Mouse (Mus musculus): Measurements from ENCODE around the gene Ssh1. TPM values are rescaled to one million over a fixed set of nuclear protein-coding genes. Genes with fewer than 3 reads are reported as not detected.

The Ssh1 gene
- polyA plus RNA-seq, 1 experiment from 2014 or later = 18.8 TPM

DNA sequence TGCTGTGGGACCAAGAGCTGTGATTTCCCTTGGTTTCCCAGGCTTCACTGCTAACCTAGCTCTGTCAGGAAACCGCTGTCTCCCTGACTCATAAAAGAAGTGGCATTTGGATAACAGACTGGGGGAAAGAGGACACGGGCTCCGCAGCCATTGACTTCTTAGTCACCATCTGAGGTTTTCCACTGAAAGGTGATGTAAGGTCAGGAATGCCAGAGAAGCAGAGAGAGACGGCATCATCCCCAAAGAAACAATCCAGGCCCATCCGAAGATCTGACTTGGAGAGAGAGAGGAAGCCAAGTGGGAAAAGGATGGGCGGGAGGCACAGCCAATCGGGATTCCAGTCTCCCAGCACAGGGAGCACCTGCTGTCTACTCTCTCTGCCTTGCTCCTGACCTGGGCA is 2.6 kb downstream of the Ssh1 start:
- ATAC-seq (ENCODE audit: insufficient number of reproducible peaks, insufficient read depth, low FRiP score, low TSS enrichment, low read depth) = no peak
- WGBS = 73% methylated on average over 7 of the region's 7 CpGs
- no peak overlapping the region for H3K27ac ChIP-seq
- no peaks in the 10 kb centered on the region for H3K9me3 ChIP-seq
- no peak overlapping the region for H3K4me2 ChIP-seq
- H3K27me3 ChIP-seq = no peaks in the 10 kb centered on the region
- H3K9ac ChIP-seq = no peak overlapping the region
- H3K36me3 ChIP-seq = peaks cover 25% of the 10 kb centered on the region
- H3K4me3 ChIP-seq = no peak overlapping the region
- H3K4me1 ChIP-seq = peaks cover 30% of the 10 kb centered on the region

DNA sequence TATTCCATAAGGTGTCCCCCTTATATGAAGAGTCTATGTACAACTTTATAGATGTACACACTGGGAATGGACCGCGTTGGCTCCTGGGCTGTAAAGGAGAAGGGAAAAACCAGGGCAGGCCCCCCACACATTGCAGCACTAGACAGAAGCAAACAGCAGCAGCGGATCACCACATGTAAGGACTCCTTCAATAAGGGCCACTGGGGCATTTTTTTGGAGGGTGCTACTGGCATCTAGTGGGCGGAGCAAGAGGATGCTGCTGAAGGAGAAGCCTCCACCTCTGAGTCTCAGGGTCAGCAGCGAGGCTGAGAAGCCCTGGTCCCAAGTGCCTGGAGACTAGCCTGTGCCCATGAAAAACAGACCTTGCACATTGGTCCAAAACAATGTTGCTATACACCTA is 3.1 kb downstream of the Ssh1 start:
- Histone ChIP-seq H3K36me3 (peaks cover 25% of the 10 kb centered on the region), H3K9ac (no peak overlapping the region), H3K27me3 (no peaks in the 10 kb centered on the region), H3K4me2 (no peak overlapping the region), H3K4me3 (no peak overlapping the region), H3K9me3 (no peaks in the 10 kb centered on the region), H3K27ac (no peak overlapping the region), H3K4me1 (peaks cover 36% of the 10 kb centered on the region)
- no peak for ATAC-seq (ENCODE audit: insufficient number of reproducible peaks, insufficient read depth, low FRiP score, low TSS enrichment, low read depth)
- 81% methylated on average over 5 of the region's 5 CpGs for WGBS

DNA sequence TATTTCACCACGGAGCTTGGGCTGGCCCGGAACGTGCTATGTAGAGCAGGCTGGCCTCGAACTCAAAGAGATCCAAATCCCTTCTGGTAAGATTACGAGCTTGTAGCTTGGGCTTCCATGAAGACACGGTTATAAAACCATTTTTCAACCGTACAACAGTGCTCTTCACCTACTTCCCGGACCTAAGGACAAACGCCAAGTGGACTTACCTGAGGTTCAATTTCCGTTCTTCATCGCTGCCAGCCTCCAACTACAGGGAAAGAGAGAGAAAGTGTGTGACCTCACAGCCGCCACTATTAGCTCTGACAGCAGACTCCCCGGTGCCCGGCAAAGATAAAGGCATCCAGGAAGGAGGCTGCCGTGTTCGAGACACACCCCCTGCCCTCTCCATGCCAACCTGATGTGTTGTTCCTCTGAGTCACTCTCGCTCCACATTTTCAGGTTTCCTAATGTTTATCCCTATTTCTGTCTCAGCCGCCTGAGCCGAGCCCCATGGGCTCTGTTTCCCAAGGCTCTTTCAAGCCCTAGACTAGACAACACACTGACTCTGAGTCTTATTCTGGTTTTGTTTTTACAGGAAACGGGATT is 4.2 kb downstream of the Ssh1 start:
- Histone ChIP-seq H3K9ac (0 out of 2 replicates have a peak overlapping the region, but pooled peaks have one; percentile 32), H3K9me3 (no peaks in the 10 kb centered on the region), H3K4me2 (no peak overlapping the region), H3K4me1 (peaks cover 36% of the 10 kb centered on the region), H3K4me3 (no peak overlapping the region), H3K36me3 (peaks cover 26% of the 10 kb centered on the region), H3K27ac (no peak overlapping the region), H3K27me3 (no peaks in the 10 kb centered on the region)
- WGBS = 85% methylated on average over 20 of the region's 20 CpGs
- ATAC-seq (ENCODE audit: insufficient number of reproducible peaks, insufficient read depth, low FRiP score, low TSS enrichment, low read depth) = no peak

DNA sequence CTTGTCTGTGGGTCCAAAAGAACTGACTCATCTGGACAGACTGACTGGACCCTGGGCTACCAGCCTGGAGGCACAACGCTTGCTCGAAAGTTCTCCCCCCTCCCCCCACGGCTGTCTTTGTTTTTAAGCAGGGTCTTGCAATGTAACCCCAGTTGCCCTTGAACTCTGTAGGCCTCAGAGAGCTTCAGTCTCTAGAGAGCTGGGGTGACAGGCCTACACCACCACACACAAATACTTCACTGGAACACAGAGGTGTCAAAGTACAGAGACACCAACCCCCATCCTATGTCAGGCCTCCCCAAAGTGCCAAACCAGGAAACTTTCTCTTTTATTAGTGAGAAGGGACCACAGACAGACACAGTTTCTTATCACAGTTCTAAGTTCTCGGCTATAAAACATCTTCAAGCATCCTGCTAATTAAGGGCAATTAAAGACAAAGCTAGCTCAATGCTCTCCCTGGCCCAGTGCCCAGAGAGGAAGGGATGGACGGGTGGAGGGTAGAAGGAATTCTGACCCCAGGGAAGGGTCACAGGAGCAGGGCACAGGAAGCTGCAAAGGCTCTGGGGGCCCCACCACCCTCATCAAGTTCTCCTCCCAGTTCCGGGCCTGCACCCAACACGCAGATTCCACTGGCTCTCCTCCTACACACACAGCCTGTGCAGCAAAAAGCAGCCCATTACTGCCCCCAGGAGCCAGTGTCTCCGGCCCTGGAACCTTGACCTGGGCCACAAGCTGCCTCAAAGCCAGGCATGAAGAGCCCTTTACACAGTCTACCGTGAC is 7.3 kb downstream of the Ssh1 start:
- Histone ChIP-seq H3K36me3 (peaks cover 38% of the 10 kb centered on the region), H3K9me3 (no peaks in the 10 kb centered on the region), H3K27me3 (no peaks in the 10 kb centered on the region), H3K4me2 (no peak overlapping the region), H3K27ac (peak overlapping the region; percentile 22; the same call in 1 of the 2 replicates), H3K4me3 (no peak overlapping the region), H3K9ac (no peak overlapping the region; the same call in 1 of the 2 replicates), H3K4me1 (peaks cover 17% of the 10 kb centered on the region)
- no peak for ATAC-seq (ENCODE audit: insufficient number of reproducible peaks, insufficient read depth, low FRiP score, low TSS enrichment, low read depth)
- WGBS = 32% methylated on average over 9 of the region's 9 CpGs

DNA sequence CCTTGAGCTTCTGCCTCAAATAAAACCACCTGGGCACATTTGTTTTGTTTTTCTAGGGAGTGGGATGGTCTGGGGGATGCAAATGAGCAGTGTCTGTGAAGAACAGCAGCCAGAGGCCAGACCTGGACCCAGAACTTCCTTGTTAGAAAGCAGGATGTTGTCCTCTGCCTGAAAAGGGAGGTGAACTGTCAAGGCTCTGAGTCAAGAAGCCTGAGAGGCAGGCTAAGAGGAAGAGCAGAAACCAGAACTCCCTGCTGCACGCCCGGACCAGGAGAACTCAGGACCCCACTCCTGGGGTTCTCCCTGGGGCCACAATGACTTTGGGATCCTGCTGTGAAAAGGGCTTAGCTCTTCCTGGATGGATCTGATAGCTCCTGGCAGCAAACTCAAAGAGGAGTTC is 8.0 kb downstream of the Ssh1 start:
- 45% methylated on average over 2 of the region's 2 CpGs for WGBS
- peak overlapping the region; percentile 22; the same call in 1 of the 2 replicates for H3K27ac ChIP-seq
- no peak for ATAC-seq (ENCODE audit: insufficient number of reproducible peaks, insufficient read depth, low FRiP score, low TSS enrichment, low read depth)

DNA sequence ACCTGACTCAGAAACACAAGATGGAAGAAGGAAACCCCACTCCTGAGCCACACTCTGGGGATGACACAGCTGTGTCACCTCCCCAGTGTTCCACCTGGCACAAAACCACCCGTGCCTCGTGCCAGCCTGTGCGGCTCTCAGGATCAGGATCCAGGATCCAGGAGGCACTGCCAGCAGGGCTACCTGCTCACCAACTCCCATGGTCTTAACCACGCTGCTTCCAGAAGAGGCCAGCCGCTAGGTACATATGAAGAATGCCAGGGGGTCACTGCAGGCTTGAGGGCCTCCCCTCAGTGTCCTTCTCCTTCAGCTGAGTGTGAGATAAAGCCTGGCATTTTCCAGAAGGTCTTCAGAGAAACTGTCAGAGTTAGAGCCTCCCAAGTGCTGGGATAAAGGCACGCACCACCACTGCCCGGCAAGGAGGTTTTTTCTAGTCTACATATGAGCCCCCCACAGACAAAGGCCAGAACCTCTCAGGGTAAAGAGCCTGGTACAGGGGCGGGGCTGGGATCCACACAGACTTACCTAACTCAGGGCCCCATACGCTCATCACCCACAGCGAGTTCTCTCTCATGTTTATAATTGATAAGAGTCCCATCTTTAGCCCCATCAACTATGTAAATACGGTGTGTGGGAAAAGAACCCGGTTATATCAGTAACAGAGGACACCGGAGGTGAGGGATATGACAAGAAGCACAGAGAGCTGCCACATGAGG is 9.5 kb downstream of the Ssh1 start:
- H3K9ac ChIP-seq = no peak overlapping the region
- 89% methylated on average over 13 of the region's 13 CpGs for WGBS
- H3K9me3 ChIP-seq = no peaks in the 10 kb centered on the region
- H3K27me3 ChIP-seq = no peaks in the 10 kb centered on the region
- no peak overlapping the region for H3K27ac ChIP-seq
- peaks cover 20% of the 10 kb centered on the region for H3K4me1 ChIP-seq
- H3K4me3 ChIP-seq = no peak overlapping the region
- H3K4me2 ChIP-seq = no peak overlapping the region
- no peak for ATAC-seq (ENCODE audit: insufficient number of reproducible peaks, insufficient read depth, low FRiP score, low TSS enrichment, low read depth)
- peaks cover 37% of the 10 kb centered on the region for H3K36me3 ChIP-seq

More for the DNA sequence above, 8.0 kb downstream of the Ssh1 start:
- Histone ChIP-seq H3K27me3 (no peaks in the 10 kb centered on the region), H3K4me2 (no peak overlapping the region), H3K9me3 (no peaks in the 10 kb centered on the region), H3K9ac (no peak overlapping the region; the same call in 1 of the 2 replicates), H3K36me3 (peaks cover 38% of the 10 kb centered on the region), H3K4me3 (no peak overlapping the region), H3K4me1 (peaks cover 13% of the 10 kb centered on the region)

DNA sequence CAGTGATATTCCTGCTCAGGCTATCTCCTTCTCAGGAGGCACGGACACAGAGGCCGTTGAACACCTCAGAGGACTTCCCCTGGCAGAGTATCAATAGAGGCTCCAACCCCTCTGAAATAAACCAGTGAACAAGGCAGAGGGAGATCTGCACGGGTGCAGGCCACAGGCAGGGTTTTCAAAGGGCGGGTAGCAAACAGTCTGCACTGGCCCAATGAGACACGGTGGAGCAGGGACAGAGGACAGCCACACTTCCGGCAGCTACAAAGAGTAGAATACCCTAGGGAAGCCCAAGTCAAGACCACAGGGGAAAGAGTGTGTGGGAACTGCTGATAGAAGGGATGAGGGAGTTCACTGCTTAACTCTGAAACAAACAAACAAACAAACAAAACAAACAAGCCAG is 10.2 kb downstream of the Ssh1 start:
- H3K27me3 ChIP-seq = no peaks in the 10 kb centered on the region
- 69% methylated on average over 6 of the region's 6 CpGs for WGBS
- no peak overlapping the region for H3K4me3 ChIP-seq
- H3K9ac ChIP-seq = no peak overlapping the region
- peaks cover 20% of the 10 kb centered on the region for H3K4me1 ChIP-seq
- peaks cover 35% of the 10 kb centered on the region for H3K36me3 ChIP-seq
- no peak for ATAC-seq (ENCODE audit: insufficient number of reproducible peaks, insufficient read depth, low FRiP score, low TSS enrichment, low read depth)
- no peak overlapping the region for H3K27ac ChIP-seq
- no peak overlapping the region for H3K4me2 ChIP-seq
- H3K9me3 ChIP-seq = no peaks in the 10 kb centered on the region

DNA sequence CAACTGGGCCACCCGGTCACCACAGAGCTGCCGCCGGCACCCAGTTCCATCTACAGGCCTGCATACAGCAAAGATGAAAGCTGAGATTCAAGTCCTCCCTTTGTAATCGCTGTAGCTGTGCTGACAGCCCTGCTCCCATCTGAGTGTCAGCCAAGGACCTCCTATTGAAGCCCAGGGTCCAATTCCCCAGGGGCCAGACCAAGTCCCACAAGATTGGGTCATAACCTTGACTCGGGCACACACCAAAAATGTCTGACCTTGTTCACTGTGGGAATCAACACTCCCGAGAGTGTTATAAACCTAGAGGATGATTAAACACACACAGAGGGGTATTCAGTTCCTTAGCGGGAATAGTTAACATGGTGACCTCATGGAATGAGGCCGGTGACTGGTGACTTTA is 11.9 kb downstream of the Ssh1 start:
- Histone ChIP-seq H3K36me3 (peaks cover 43% of the 10 kb centered on the region), H3K27ac (no peak overlapping the region), H3K4me1 (peaks cover 24% of the 10 kb centered on the region), H3K9me3 (no peaks in the 10 kb centered on the region), H3K4me3 (no peak overlapping the region), H3K4me2 (no peak overlapping the region), H3K27me3 (no peaks in the 10 kb centered on the region), H3K9ac (no peak overlapping the region)
- no peak for ATAC-seq (ENCODE audit: insufficient number of reproducible peaks, insufficient read depth, low FRiP score, low TSS enrichment, low read depth)
- 75% methylated on average over 8 of the region's 8 CpGs for WGBS

DNA sequence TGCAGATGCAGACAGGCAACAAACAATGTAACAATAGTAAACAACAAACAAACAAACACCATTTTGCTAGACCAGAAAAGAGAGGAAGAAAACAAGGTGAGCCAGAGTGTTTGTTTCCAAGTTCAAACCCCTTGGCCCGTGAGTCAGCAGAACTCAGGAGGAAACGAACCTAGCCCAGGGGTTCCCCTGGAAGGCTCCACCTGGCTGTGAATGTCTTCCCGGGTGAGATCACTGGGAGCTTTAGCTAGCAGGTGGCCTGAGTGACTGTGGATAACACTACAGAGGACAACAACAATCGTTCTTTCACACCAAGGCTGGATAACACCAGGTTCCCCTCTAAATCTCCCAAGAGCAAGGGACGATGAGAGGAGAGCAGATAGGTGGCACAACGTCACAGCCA is 12.5 kb downstream of the Ssh1 start:
- no peak for ATAC-seq (ENCODE audit: insufficient number of reproducible peaks, insufficient read depth, low FRiP score, low TSS enrichment, low read depth)
- Histone ChIP-seq H3K4me2 (no peak overlapping the region), H3K4me3 (no peak overlapping the region), H3K27me3 (no peaks in the 10 kb centered on the region), H3K9ac (no peak overlapping the region), H3K4me1 (peaks cover 17% of the 10 kb centered on the region), H3K36me3 (peaks cover 41% of the 10 kb centered on the region), H3K9me3 (no peaks in the 10 kb centered on the region), H3K27ac (no peak overlapping the region)
- WGBS = 81% methylated on average over 6 of the region's 6 CpGs

DNA sequence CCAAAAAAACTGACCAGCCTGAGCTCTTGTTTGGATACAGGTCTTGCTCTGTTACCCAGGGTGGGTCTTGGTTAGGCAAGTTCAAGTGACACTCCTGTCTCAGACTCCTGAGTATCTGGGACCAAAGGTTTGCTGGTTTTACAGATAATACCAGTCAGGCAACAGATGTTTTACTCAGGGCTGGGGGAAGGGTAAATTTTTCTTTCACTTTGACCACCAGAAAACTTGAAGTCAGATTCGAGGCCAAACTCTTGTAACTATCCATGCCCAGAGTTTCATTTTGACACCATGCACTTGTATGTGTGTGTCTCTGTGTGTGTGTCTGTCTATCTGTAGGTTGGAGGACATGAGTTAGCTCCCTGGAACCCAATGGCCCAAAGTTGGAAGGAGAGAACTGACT is 13.2 kb downstream of the Ssh1 start:
- Histone ChIP-seq H3K9ac (no peak overlapping the region), H3K36me3 (peaks cover 40% of the 10 kb centered on the region), H3K4me2 (no peak overlapping the region), H3K27ac (no peak overlapping the region), H3K4me1 (peaks cover 18% of the 10 kb centered on the region), H3K9me3 (no peaks in the 10 kb centered on the region), H3K4me3 (no peak overlapping the region), H3K27me3 (no peaks in the 10 kb centered on the region)
- 73% methylated on average over 1 of the region's 1 CpGs for WGBS
- no peak for ATAC-seq (ENCODE audit: insufficient number of reproducible peaks, insufficient read depth, low FRiP score, low TSS enrichment, low read depth)

DNA sequence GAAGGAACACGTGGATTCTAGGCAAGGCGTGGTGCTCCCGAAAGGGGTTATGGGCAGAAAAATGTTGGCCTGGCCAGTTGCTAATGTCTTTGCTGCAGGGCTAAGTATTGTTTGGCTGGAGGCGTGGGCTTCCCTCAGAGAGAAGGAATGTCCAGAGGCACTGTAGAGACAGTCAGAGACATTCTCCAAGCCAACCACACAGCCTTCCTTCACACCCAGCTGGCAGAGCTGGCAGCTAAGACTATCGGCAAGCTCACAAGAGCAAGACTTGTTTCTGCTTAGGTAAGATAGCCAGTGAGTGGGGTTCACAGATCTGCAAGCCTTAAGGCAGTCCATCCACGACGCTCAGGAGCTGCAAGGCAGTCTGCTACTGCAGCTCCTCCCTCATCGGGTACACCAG is 16.4 kb downstream of the Ssh1 start:
- no peak for ATAC-seq (ENCODE audit: insufficient number of reproducible peaks, insufficient read depth, low FRiP score, low TSS enrichment, low read depth)
- H3K27ac ChIP-seq = peak overlapping the region; percentile 66

More for the DNA sequence above, 16.4 kb downstream of the Ssh1 start:
- H3K4me2 ChIP-seq = no peak overlapping the region
- H3K27me3 ChIP-seq = no peaks in the 10 kb centered on the region
- H3K9me3 ChIP-seq = no peaks in the 10 kb centered on the region
- H3K36me3 ChIP-seq = peaks cover 39% of the 10 kb centered on the region
- WGBS = 49% methylated on average over 8 of the region's 8 CpGs
- H3K4me3 ChIP-seq = no peak overlapping the region
- peaks cover 47% of the 10 kb centered on the region for H3K4me1 ChIP-seq
- H3K9ac ChIP-seq = no peak overlapping the region
